Mouse (Mus musculus) kidney, adult 8-10 months (tissue): ENCODE results near the gene Rtraf.

ENCODE experiments used
- DNase-seq, 2 experiments: peaks; one replicate each; pipeline ENCODE4 v3.0.0; 2022

Rtraf gene

GRCm38 (mm10) chr14:19796541-19797304 is 26.9 kb downstream of the Rtraf start:
- DNase-seq = no peak

- no peak for DNase-seq
These were observed 28.7 kb downstream of the Rtraf start for GRCm38 (mm10) chr14:19794881-19795280.

- no peak for DNase-seq
These were observed 35.2 kb downstream of the Rtraf start for GRCm38 (mm10) chr14:19788443-19788842.

- DNase-seq = no peak
These were observed 37.6 kb downstream of the Rtraf start for GRCm38 (mm10) chr14:19785797-19786588.

- DNase-seq = no peak
These were observed 45.7 kb downstream of the Rtraf start for GRCm38 (mm10) chr14:19777945-19778344.

GRCm38 (mm10) chr14:19777365-19777764 is 46.3 kb downstream of the Rtraf start:
- DNase-seq = no peak

- peak; percentile 76 to 87 for DNase-seq
These were observed 46.7 kb downstream of the Rtraf start for GRCm38 (mm10) chr14:19776890-19777289.

- DNase-seq = no peak
These were observed 47.4 kb downstream of the Rtraf start for GRCm38 (mm10) chr14:19776179-19776578.

GRCm38 (mm10) chr14:19775491-19775890 is 48.1 kb downstream of the Rtraf start:
- DNase-seq = no peak

- DNase-seq = no peak
These were observed 49.5 kb downstream of the Rtraf start for GRCm38 (mm10) chr14:19774036-19774628.

- no peak for DNase-seq
These were observed 52.5 kb downstream of the Rtraf start for GRCm38 (mm10) chr14:19771173-19771572.

GRCm38 (mm10) chr14:19769441-19770200 is 54.0 kb downstream of the Rtraf start:
- DNase-seq = peak in 1 of 2 experiments; percentile 39

GRCm38 (mm10) chr14:19768648-19769047 is 55.0 kb downstream of the Rtraf start:
- no peak for DNase-seq

- DNase-seq = no peak
These were observed 57.3 kb downstream of the Rtraf start for GRCm38 (mm10) chr14:19766380-19766649.

GRCm38 (mm10) chr14:19765539-19766379 is 57.9 kb downstream of the Rtraf start:
- no peak for DNase-seq

GRCm38 (mm10) chr14:19764331-19764730 is 59.3 kb downstream of the Rtraf start:
- DNase-seq = no peak

- DNase-seq = no peak
These were observed 60.1 kb downstream of the Rtraf start for GRCm38 (mm10) chr14:19763527-19763926.

- DNase-seq = no peak
These were observed 61.6 kb downstream of the Rtraf start for GRCm38 (mm10) chr14:19762014-19762413.
